Mouse (Mus musculus) right cerebral cortex, postnatal 36 days (tissue): ENCODE data around the gene Dnah17.
A peak's percentile ranks its signal among the peaks of the same experiment; 100 is the strongest.

Experiments
- DNase-seq, 2 experiments: peaks; one replicate each; pipeline ENCODE4 v3.0.0; 2022; ENCODE audit warnings: low spot score in 2 of 2, mixed read lengths in 1 of 2

The Dnah17 gene

GRCm38 (mm10) chr11:117995255-117995654 lies 135.2 kb downstream of the Dnah17 start:
- DNase-seq: no peak

DNA sequence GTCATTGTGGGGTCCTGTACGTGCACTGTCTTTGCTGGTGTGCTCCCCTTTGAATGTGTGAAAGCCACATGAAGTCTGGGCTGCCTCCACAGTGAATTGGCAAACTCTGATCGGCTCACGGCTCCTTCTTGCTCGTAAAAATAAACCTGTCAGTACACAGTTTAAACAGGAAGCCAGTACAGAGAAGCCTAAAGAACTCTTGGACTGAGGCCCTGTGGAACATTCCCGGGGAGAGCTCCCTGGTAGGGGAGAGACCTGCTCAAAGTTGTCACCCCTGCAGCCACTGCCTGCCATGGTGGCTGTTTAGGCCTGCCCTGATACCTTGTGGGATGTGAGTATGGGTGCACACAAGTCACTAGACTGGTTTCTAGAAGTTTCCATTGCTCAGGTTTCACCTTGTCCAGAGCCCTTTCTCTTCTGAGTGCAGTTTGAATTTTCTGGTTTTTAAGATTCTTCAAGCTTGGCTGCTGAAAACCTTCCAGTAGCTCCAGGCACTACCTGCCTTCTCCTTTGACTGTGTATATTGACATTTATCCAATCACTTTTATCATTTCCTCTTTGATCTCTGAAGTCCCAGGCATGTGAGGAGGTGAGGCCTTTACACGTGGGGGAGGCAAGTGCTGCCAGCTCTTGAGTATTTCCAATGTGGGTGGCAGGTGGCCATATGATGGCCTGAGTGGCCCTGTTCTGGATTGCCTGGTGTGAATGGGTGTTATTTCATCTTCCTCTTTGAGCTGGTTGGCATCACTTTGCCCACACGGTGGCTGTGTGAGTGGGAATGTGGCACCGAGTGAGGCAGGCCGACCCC lies 136.0 kb downstream of the Dnah17 start:
- peak in 1 of 2 experiments; percentile 38 for DNase-seq

- DNase-seq: no peak
Observed at GRCm38 (mm10) chr11:117993190-117994175, 137.0 kb downstream of the Dnah17 start.

GRCm38 (mm10) chr11:117991502-117992470 lies 138.6 kb downstream of the Dnah17 start:
- DNase-seq: no peak

- DNase-seq: no peak
Observed at GRCm38 (mm10) chr11:117989926-117990325, 140.5 kb downstream of the Dnah17 start.

GRCm38 (mm10) chr11:117989241-117989640 lies 141.2 kb downstream of the Dnah17 start:
- DNase-seq: no peak

DNA sequence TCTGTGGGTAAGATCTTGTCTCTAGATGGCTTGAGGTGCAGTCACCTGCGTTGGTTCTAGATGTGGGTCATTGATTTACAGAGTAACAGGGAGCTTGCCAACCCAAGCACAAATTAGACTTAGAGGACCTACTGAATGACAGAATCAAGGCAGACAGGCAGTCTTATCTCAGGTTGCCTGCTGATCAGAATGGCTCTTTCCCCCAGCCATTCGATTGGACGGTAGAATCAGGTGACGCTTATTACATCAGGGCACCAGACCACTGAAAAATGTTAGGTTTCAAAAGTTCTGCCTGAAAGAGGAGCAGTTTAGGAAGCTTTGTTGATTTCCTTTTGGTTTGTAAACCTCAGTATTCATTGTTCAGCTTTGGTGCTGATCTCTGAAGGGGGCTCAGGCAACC lies 142.5 kb downstream of the Dnah17 start:
- no peak for DNase-seq

GRCm38 (mm10) chr11:117987032-117987451 lies 143.4 kb downstream of the Dnah17 start:
- no peak for DNase-seq

DNA sequence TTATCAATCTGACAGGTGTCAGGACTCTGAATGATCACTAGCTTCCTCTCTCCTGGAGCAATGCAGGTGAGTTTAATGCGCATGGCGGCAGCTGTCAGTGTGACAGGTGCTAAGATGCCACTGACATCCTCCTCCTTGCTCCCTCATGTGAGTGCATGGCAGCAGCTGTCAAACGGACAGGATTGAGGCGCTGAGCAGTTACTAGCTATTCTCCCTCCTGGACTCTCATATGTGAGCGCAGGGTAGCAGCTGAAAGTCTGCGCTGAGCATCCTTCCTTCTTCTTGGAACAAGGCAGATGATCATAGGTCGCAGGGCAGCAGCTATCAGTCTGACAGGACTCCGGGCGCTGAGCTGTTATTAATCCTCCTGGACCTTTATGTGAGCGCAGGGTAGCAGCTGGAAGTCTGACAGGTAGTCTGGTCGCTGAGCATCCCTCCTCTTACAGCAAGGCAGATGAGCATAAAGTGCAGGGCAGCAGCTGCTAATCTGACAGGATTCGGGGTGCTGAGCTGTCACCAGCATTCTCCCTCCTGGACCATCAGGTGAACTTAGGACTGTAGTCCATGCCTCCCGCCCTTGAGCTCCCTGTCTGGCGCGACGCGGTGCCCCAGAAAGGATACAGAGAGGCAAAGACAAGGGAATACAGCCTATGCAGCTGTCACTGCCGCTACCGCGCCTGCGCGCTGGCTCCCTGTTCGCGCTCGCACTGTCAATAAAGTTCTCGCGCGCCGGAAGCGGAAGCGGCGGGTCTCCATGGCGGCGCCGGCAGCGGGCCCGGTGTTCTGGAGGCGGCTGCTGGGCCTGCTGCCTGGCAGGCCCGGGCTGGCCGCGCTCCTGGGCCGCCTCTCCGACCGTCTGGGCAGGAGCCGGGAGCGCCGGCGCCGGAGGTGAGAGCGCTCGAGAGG lies 144.1 kb downstream of the Dnah17 start, which contains the start of gene Pgs1:
Gene Pgs1 (plus strand): TSS at position 167 of the 906 bp plus-strand sequence.
- peak; percentile 87 to 88 for DNase-seq

DNA sequence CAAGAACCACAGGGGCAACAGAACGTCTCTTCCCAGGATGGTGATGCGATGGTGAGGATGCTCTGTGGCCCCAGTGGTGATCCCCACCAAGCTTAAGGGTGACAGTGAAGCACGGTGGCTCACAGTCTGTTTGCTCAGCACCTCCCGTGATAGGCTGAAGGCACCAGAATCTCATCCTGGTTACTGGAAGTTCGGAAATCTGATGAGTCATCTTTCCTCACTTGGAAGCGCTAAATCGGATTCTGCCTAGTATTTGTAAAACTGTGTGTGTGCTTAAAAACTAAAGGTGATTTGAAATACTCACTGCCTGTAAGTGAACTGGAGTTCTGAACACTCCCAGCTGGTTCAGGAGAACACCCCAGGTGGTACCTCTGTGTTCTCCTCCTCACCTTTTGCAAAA lies 146.7 kb downstream of the Dnah17 start:
- no peak for DNase-seq

DNA sequence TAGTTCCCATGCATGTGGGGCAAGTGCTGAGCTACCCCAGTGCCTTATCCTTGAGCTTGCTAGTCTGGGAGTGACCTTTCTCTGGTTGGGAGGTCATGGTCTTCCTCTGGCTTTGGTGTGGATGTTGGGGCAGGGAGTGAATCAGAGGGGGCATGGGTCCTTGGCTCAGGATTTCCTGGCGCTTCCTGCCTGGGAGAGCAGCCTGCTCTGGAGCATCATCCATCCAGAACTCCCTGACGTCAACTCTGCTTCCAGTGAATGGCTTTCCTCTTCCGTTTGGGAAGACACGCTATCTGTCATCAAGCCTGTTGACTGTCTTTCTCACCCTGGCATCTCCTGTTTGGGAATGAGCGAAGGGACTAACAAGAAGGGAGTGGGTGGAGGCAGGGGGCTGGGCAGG lies 148.0 kb downstream of the Dnah17 start:
- no peak for DNase-seq

- no peak for DNase-seq
Observed at GRCm38 (mm10) chr11:117979388-117979787, 151.0 kb downstream of the Dnah17 start.

DNA sequence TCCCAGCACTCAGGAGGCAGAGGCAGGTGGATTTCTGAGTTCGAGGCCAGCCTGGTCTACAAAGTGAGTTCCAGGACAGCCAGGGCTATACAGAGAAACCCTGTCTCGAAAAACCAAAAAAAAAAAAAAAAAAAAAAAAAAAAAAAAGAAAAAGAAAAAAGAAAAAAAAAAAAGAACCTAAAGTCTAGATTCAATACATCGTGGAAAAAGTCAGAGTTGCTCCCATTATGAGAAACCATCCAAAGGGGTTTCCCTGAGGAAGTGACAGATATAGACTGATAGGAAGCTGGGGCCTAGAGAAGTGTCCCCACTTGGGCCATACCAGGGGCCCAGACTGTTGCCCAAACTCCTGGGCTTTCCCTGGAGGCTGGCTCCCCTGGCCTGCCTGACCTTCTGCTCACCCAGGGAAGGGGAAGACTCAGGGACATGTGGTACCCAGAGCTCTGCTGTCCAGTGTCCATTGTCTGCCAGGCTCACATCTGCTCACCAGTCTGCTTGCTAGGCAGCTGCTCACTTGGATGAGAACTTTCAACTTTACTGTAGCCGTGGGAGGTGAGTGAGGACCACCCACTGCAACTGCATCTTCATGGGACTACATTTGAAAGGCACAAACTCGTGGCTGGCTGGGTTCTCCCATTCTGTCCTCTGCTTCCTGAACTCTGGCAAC lies 152.6 kb downstream of the Dnah17 start:
- DNase-seq: no peak

DNA sequence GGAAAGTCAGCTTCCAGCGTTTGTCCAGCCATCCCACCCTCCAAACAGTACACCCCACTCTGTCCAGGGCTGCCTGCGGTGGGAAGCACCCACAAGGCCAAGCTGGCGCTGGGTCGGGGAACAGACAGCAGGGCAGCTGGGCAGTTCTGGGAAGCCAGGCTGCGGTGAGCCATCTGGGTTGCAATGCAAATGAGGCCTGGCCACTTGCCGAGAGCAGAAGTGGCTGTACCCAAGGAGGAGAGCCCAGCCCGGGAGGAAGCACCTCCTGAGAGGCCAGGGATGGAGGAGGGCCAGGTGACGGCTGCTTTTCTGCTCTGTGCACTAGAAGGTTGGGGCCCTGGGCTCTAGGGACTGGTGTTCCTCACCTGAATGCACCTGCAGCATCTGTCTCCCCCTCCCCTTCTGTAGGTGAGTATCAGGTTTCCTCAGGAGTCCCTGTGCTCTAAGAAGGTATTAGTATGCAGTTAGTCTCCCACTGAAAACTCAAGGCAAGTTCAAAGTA lies 154.3 kb downstream of the Dnah17 start:
- no peak for DNase-seq

DNA sequence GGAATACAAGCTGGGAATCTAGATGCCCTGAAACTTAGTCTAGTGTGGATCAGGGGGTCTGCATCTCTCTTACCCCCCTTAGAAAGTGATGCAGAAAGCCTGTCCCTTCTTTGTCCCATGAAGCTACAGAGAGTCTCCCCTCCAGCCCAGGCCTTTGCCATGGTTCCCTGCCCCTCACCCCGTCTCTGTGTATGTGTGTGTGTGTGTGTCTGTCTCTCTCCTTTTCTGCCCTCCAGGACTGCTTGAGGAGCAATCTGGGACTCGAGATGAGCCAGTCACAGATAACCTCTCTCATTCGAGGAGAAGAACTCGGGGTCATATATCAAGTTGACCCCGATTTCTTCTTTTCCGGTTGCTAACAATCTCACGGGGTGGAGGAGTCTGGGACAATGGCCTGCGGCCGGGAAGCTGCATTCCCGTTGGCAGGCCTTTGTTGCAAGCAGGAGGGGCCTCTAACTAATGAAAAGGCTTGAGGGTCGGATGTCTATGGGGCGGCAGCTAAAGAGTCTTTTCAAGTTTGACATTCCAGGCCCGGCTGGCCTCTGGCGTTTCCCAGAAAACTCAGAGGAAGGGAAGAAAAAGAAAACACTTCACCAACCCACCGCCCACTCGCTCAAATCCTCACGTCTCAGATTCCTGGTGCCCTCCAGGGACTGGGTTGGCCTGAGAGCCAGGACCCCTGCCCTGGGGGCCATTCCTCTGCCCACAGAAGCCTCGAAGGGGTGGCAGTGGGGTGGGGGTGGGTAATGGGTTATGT lies 155.0 kb downstream of the Dnah17 start:
- DNase-seq: no peak

DNA sequence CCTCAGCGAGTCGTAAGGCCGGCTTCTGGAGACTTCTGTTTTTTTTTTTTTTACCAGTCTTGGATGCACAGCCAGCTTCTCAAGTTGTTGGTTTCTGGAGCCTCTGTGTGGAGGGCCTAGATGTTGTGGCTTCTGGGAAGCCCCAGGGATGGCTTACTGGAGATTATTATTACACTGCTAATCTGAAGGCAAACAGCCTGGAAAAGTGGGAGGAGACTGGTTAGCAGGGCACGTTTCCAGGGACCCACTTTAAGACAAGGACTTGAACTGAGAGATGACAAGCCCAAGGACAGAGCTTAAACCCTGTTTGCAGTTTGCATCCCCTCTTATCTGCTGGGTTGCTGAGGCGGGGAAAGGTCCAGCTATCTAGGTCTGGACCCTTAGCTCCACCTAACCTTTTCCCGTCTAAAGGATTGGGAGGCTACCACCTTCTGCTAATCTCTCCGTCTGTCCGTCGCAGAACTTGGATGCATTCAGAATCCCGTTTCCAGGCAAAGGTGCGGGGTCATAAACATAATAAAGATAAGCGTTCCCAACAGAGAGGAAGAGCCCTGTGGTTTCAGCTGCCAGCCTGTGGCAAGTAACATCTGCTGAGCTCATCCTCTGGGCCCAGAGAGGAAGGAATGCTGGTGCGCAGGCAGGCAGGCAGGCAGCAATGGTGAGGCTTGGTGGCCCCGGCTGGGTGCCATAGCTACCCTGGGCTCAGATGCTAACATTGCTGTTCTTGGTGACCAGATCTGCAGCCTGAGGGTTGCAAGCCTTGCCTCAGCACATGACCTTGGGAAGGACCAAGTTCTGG lies 155.9 kb downstream of the Dnah17 start:
- DNase-seq: no peak

DNA sequence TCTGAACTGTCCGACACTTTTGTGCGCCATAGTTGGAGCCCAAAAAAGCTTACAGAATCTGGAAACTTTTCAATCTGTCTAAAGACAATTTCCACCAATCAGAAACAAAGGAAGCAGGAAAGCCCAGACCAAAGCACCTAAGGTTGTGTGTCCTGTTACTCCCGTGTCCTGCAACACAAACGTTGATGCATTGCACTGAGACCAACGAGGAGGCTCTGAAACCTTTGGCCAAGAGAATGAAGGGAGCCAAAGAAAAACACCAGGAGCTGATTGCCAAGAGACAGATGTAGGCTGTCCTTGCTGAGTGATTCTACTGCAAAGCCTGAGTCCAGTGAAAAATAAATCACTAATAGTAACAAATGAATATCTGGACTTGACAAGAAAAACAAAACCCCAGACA lies 156.9 kb downstream of the Dnah17 start:
- no peak for DNase-seq
